Mouse (Mus musculus): ENCODE measurements at regions not wholly inside any gene's neighbourhood (a gene's known extent, or its start where the extent isn't known, plus 50 kb on each side); places are given as distances from the start of the nearest gene placed in this dataset.

GRCm38 (mm10) chr13:51936441-51936840 lies 90.0 kb downstream of the Gadd45g start:
- 90% methylated on average over 5 of the region's 5 CpGs for WGBS
- Histone ChIP-seq H3K27me3 (replicated peaks) (no peaks in the 10 kb centered on the region; the same call in 1 of the 2 replicates), H3K4me3 (no peak overlapping the region), H3K9me3 (no peaks in the 10 kb centered on the region), H3K27ac (no peak overlapping the region), H3K4me1 (no peaks in the 10 kb centered on the region), H3K36me3 (replicated peaks) (no peaks in the 10 kb centered on the region), H3K4me2 (no peak overlapping the region), H3K9ac (no peak overlapping the region)
- no peak for ATAC-seq (replicated peaks)

- Histone ChIP-seq H3K27me3 (replicated peaks) (no peaks in the 10 kb centered on the region; the same call in 1 of the 2 replicates), H3K27ac (no peak overlapping the region), H3K4me1 (no peaks in the 10 kb centered on the region), H3K4me2 (no peak overlapping the region), H3K9ac (no peak overlapping the region), H3K4me3 (no peak overlapping the region), H3K36me3 (replicated peaks) (no peaks in the 10 kb centered on the region), H3K9me3 (no peaks in the 10 kb centered on the region)
- WGBS, result 79% methylated on average over 7 of the region's 7 CpGs
- ATAC-seq (replicated peaks), result no peak
Measured at GRCm38 (mm10) chr13:51937898-51938297, 91.4 kb downstream of the Gadd45g start.

- Histone ChIP-seq H3K9me3 (no peaks in the 10 kb centered on the region), H3K27ac (no peak overlapping the region), H3K27me3 (replicated peaks) (no peaks in the 10 kb centered on the region; the same call in 1 of the 2 replicates), H3K4me2 (no peak overlapping the region), H3K9ac (no peak overlapping the region), H3K4me1 (no peaks in the 10 kb centered on the region), H3K4me3 (no peak overlapping the region), H3K36me3 (replicated peaks) (no peaks in the 10 kb centered on the region)
- WGBS, result 88% methylated on average over 4 of the region's 4 CpGs
- no peak for ATAC-seq (replicated peaks)
Measured at GRCm38 (mm10) chr13:51939262-51939661, 92.8 kb downstream of the Gadd45g start.

- no peak overlapping the region for H3K9ac ChIP-seq
- H3K27ac ChIP-seq, result no peak overlapping the region
- no peaks in the 10 kb centered on the region for H3K36me3 ChIP-seq (replicated peaks)
- no peaks in the 10 kb centered on the region for H3K9me3 ChIP-seq
- H3K4me3 ChIP-seq, result no peak overlapping the region
- WGBS, result 92% methylated on average over 6 of the region's 6 CpGs
- H3K4me1 ChIP-seq, result no peaks in the 10 kb centered on the region
- no peaks in the 10 kb centered on the region; the same call in 1 of the 2 replicates for H3K27me3 ChIP-seq (replicated peaks)
- ATAC-seq (replicated peaks), result no peak
- no peak overlapping the region for H3K4me2 ChIP-seq
Measured at GRCm38 (mm10) chr13:51939715-51940114, 93.2 kb downstream of the Gadd45g start.

GRCm38 (mm10) chr13:51946171-51946570 lies 99.7 kb downstream of the Gadd45g start:
- Histone ChIP-seq H3K4me2 (no peak overlapping the region), H3K4me3 (no peak overlapping the region), H3K9ac (no peak overlapping the region), H3K4me1 (no peaks in the 10 kb centered on the region), H3K36me3 (replicated peaks) (no peaks in the 10 kb centered on the region), H3K27ac (no peak overlapping the region), H3K9me3 (no peaks in the 10 kb centered on the region), H3K27me3 (replicated peaks) (no peaks in the 10 kb centered on the region; the same call in 1 of the 2 replicates)
- 78% methylated on average over 3 of the region's 3 CpGs for WGBS
- no peak for ATAC-seq (replicated peaks)

GRCm38 (mm10) chr13:51948896-51949295 lies 102.4 kb downstream of the Gadd45g start:
- no peak overlapping the region for H3K27ac ChIP-seq
- no peaks in the 10 kb centered on the region for H3K36me3 ChIP-seq (replicated peaks)
- H3K9me3 ChIP-seq, result no peaks in the 10 kb centered on the region
- no peak for ATAC-seq (replicated peaks)
- 83% methylated on average over 3 of the region's 3 CpGs for WGBS
- H3K4me2 ChIP-seq, result no peak overlapping the region
- no peaks in the 10 kb centered on the region; the same call in 1 of the 2 replicates for H3K27me3 ChIP-seq (replicated peaks)
- no peak overlapping the region for H3K9ac ChIP-seq
- no peak overlapping the region for H3K4me3 ChIP-seq
- H3K4me1 ChIP-seq, result no peaks in the 10 kb centered on the region

GRCm38 (mm10) chr13:51951506-51952038 lies 105.1 kb downstream of the Gadd45g start:
- Histone ChIP-seq H3K9me3 (no peaks in the 10 kb centered on the region), H3K4me1 (no peaks in the 10 kb centered on the region), H3K4me2 (no peak overlapping the region), H3K36me3 (replicated peaks) (no peaks in the 10 kb centered on the region), H3K4me3 (no peak overlapping the region), H3K9ac (no peak overlapping the region), H3K27me3 (replicated peaks) (no peaks in the 10 kb centered on the region; the same call in 1 of the 2 replicates), H3K27ac (no peak overlapping the region)
- no peak for ATAC-seq (replicated peaks)
- 88% methylated on average over 7 of the region's 7 CpGs for whole genome bisulfite sequencing

- no peak for ATAC-seq (replicated peaks)
- Histone ChIP-seq H3K4me1 (no peaks in the 10 kb centered on the region), H3K27ac (no peak overlapping the region), H3K36me3 (replicated peaks) (no peaks in the 10 kb centered on the region), H3K4me3 (no peak overlapping the region), H3K27me3 (replicated peaks) (no peaks in the 10 kb centered on the region; the same call in 1 of the 2 replicates), H3K9me3 (no peaks in the 10 kb centered on the region), H3K4me2 (no peak overlapping the region), H3K9ac (no peak overlapping the region)
- WGBS, result 88% methylated on average over 4 of the region's 4 CpGs
Measured at GRCm38 (mm10) chr13:51953084-51953483, 106.6 kb downstream of the Gadd45g start.

- no peaks in the 10 kb centered on the region; the same call in 1 of the 2 replicates for H3K27me3 ChIP-seq (replicated peaks)
- no peaks in the 10 kb centered on the region for H3K4me1 ChIP-seq
- no peak overlapping the region for H3K27ac ChIP-seq
- no peaks in the 10 kb centered on the region for H3K9me3 ChIP-seq
- no peaks in the 10 kb centered on the region for H3K36me3 ChIP-seq (replicated peaks)
- H3K4me2 ChIP-seq, result no peak overlapping the region
- 69% methylated on average over 8 of the region's 8 CpGs for WGBS
- H3K4me3 ChIP-seq, result no peak overlapping the region
- ATAC-seq (replicated peaks), result no peak
- H3K9ac ChIP-seq, result no peak overlapping the region
Measured at GRCm38 (mm10) chr13:51953569-51953968, 107.1 kb downstream of the Gadd45g start.

- H3K27ac ChIP-seq, result no peak overlapping the region
- no peaks in the 10 kb centered on the region for H3K27me3 ChIP-seq (replicated peaks)
- no peak for ATAC-seq (replicated peaks)
- no peaks in the 10 kb centered on the region for H3K9me3 ChIP-seq
- no peak overlapping the region for H3K9ac ChIP-seq
- H3K4me3 ChIP-seq, result no peak overlapping the region
- no peak overlapping the region for H3K4me2 ChIP-seq
- no peaks in the 10 kb centered on the region for H3K4me1 ChIP-seq
- H3K36me3 ChIP-seq (replicated peaks), result no peaks in the 10 kb centered on the region
- 87% methylated on average over 8 of the region's 8 CpGs for WGBS
Measured at GRCm38 (mm10) chr13:51957101-51957500, 110.6 kb downstream of the Gadd45g start.

- Histone ChIP-seq H3K4me1 (peaks cover 4% of the 10 kb centered on the region), H3K9me3 (no peaks in the 10 kb centered on the region), H3K4me3 (no peak overlapping the region), H3K4me2 (no peak overlapping the region), H3K9ac (no peak overlapping the region), H3K27me3 (replicated peaks) (no peaks in the 10 kb centered on the region), H3K36me3 (replicated peaks) (no peaks in the 10 kb centered on the region), H3K27ac (no peak overlapping the region)
- ATAC-seq (replicated peaks), result no peak
- WGBS, result 85% methylated on average over 8 of the region's 8 CpGs
Measured at GRCm38 (mm10) chr13:51959591-51959990, 113.1 kb downstream of the Gadd45g start.

GRCm38 (mm10) chr13:51960262-51960661 lies 113.8 kb downstream of the Gadd45g start:
- no peak for ATAC-seq (replicated peaks)

GRCm38 (mm10) chr13:51962191-51962611 lies 115.7 kb downstream of the Gadd45g start:
- no peaks in the 10 kb centered on the region for H3K9me3 ChIP-seq
- no peak for ATAC-seq (replicated peaks)
- H3K27me3 ChIP-seq (replicated peaks), result no peaks in the 10 kb centered on the region
- 73% methylated on average over 8 of the region's 8 CpGs for WGBS
- no peaks in the 10 kb centered on the region for H3K36me3 ChIP-seq (replicated peaks)
- H3K27ac ChIP-seq, result no peak overlapping the region
- H3K4me1 ChIP-seq, result peaks cover 6% of the 10 kb centered on the region
- H3K9ac ChIP-seq, result no peak overlapping the region
- H3K4me3 ChIP-seq, result no peak overlapping the region
- no peak overlapping the region for H3K4me2 ChIP-seq

More at GRCm38 (mm10) chr13:51960262-51960661, 113.8 kb downstream of the Gadd45g start:
- H3K9ac ChIP-seq, result no peak overlapping the region
- H3K4me3 ChIP-seq, result no peak overlapping the region
- H3K9me3 ChIP-seq, result no peaks in the 10 kb centered on the region
- H3K36me3 ChIP-seq (replicated peaks), result no peaks in the 10 kb centered on the region
- H3K4me2 ChIP-seq, result no peak overlapping the region
- no peak overlapping the region for H3K27ac ChIP-seq
- H3K4me1 ChIP-seq, result peaks cover 6% of the 10 kb centered on the region
- H3K27me3 ChIP-seq (replicated peaks), result no peaks in the 10 kb centered on the region
- 90% methylated on average over 4 of the region's 4 CpGs for WGBS

Data from midbrain, embryonic 15.5 days (tissue).